Mouse (Mus musculus) MEL (cell line): ENCODE data around the gene Ccnd1. TPM values are rescaled to one million over a fixed set of nuclear protein-coding genes. Genes with fewer than 3 reads are reported as not detected.

Source experiments
- DNase-seq: peaks from one replicate; pipeline ENCODE4 v3.0.0; 2011; ENCODE audit warnings: low read depth, low spot score
- H3K27ac ChIP-seq: 2 replicates; pipeline ENCODE4 v1.5.1; 2012; ENCODE audit warnings: low read depth, mild to moderate bottlenecking, control low read depth, low read length, moderate library complexity; ENCODE audit not compliant: control insufficient read depth
- H3K27me3 ChIP-seq, 2 experiments: fragments of 150-350 bp in 1 of 2; sonication (generic) in 1 of 2; 2 replicates each; pipeline ENCODE4 v1.6.1; 2012; ENCODE audit warnings: low read length in 2 of 2, mild to moderate bottlenecking in 2 of 2, improper control_type of control experiment in 1 of 2, moderate library complexity in 1 of 2; ENCODE audit not compliant: insufficient read depth in 2 of 2, control insufficient read depth in 1 of 2
- H3K36me3 ChIP-seq, 2 experiments: 2 replicates each; pipeline ENCODE4 v1.6.1; 2012 to 2014; ENCODE audit warnings: low read length in 2 of 2, improper control_type of control experiment in 1 of 2, inconsistent platforms in 1 of 2, mild to moderate bottlenecking in 1 of 2; ENCODE audit not compliant: insufficient read depth in 2 of 2, control insufficient read depth in 1 of 2
- H3K4me1 ChIP-seq, 2 experiments: fragments of 150-350 bp in 1 of 2; sonication (generic) in 1 of 2; 2 replicates each; pipeline ENCODE4 v1.6.1; 2012; ENCODE audit warnings: low read length in 2 of 2, improper control_type of control experiment in 1 of 2, mild to moderate bottlenecking in 1 of 2; ENCODE audit not compliant: insufficient read depth in 2 of 2, control insufficient read depth in 1 of 2
- H3K4me3 ChIP-seq, 2 experiments: fragments of 150-350 bp in 1 of 2; sonication (generic) in 1 of 2; 2 replicates each; pipeline ENCODE4 v1.5.1; 2012; ENCODE audit warnings: low read depth in 2 of 2, low read length in 2 of 2, mild to moderate bottlenecking in 2 of 2, moderate library complexity in 2 of 2, control low read depth in 1 of 2, improper control_type of control experiment in 1 of 2; ENCODE audit not compliant: control insufficient read depth in 1 of 2, insufficient read depth in 1 of 2
- H3K79me2 ChIP-seq: 2 replicates; pipeline ENCODE4 v1.6.1; 2012; ENCODE audit warnings: mild to moderate bottlenecking, low read length, moderate library complexity; ENCODE audit not compliant: control insufficient read depth, poor library complexity, insufficient read depth
- H3K9ac ChIP-seq: 2 replicates; pipeline ENCODE4 v1.6.1; 2012; ENCODE audit warnings: low read depth, mild to moderate bottlenecking, control low read depth, low read length, moderate library complexity; ENCODE audit not compliant: control insufficient read depth, poor library complexity, severe bottlenecking
- H3K9me3 ChIP-seq: fragments of 150-350 bp; sonication (generic); replicated peaks from 2 replicates; pipeline ENCODE4 v1.6.1; 2012; ENCODE audit warnings: mild to moderate bottlenecking, low read length, improper control_type of control experiment, moderate library complexity; ENCODE audit not compliant: insufficient read depth
- BHLHE40 ChIP-seq: IDR thresholded peaks from 2 replicates; pipeline ENCODE4 v1.6.1; 2012; ENCODE audit warnings: low read depth, mild to moderate bottlenecking, inconsistent platforms, low read length, improper control_type of control experiment, borderline replicate concordance
- CHD1 ChIP-seq: IDR thresholded peaks from 2 replicates; pipeline ENCODE4 v1.6.1; 2012; ENCODE audit warnings: low read depth, mild to moderate bottlenecking, inconsistent platforms, low read length, improper control_type of control experiment
- CHD2 ChIP-seq: IDR thresholded peaks from 2 replicates; pipeline ENCODE4 v1.6.1; 2011; ENCODE audit warnings: low read length, improper control_type of control experiment
- CTCF ChIP-seq, 3 experiments: IDR thresholded peaks in 2 of 3; conservative IDR thresholded peaks in 1 of 3; 2 replicates each; pipeline ENCODE4 v1.5.1; 2011 to 2012; ENCODE audit warnings: low read length in 3 of 3, low read depth in 2 of 3, mild to moderate bottlenecking in 2 of 3, improper control_type of control experiment in 1 of 3, inconsistent platforms in 1 of 3, mixed read lengths in 1 of 3, moderate library complexity in 1 of 3; ENCODE audit not compliant: control insufficient read depth in 1 of 3, insufficient read depth in 1 of 3, poor library complexity in 1 of 3, severe bottlenecking in 1 of 3
- E2F4 ChIP-seq: IDR thresholded peaks from 2 replicates; pipeline ENCODE4 v1.6.1; 2011; ENCODE audit warnings: low read depth, low read length, improper control_type of control experiment, borderline replicate concordance
- ELF1 ChIP-seq: IDR thresholded peaks from 2 replicates; pipeline ENCODE4 v1.6.1; 2014; ENCODE audit warnings: low read depth, mild to moderate bottlenecking, inconsistent platforms, low read length, improper control_type of control experiment, moderate library complexity
- ETS1 ChIP-seq: IDR thresholded peaks from 2 replicates; pipeline ENCODE4 v1.6.1; 2012; ENCODE audit warnings: low read depth, mild to moderate bottlenecking, inconsistent platforms, low read length, improper control_type of control experiment, moderate library complexity
- GABPA ChIP-seq: IDR thresholded peaks from 2 replicates; pipeline ENCODE4 v1.6.1; 2012; ENCODE audit warnings: low read depth, mild to moderate bottlenecking, inconsistent platforms, low read length, improper control_type of control experiment, moderate library complexity
- GATA1 ChIP-seq: IDR thresholded peaks from 2 replicates; pipeline ENCODE4 v1.6.1; 2011; ENCODE audit warnings: low read depth, low read length, improper control_type of control experiment
- HCFC1 ChIP-seq: IDR thresholded peaks from 2 replicates; pipeline ENCODE4 v1.6.1; 2012; ENCODE audit warnings: low read depth, mild to moderate bottlenecking, inconsistent platforms, low read length, improper control_type of control experiment, moderate library complexity
- JUND ChIP-seq: IDR thresholded peaks from 2 replicates; pipeline ENCODE4 v1.6.1; 2011; ENCODE audit warnings: low read depth, mild to moderate bottlenecking, improper control_type of control experiment, low read length
- MAFK ChIP-seq: IDR thresholded peaks from 2 replicates; pipeline ENCODE4 v1.6.1; 2011; ENCODE audit warnings: low read depth, mild to moderate bottlenecking, low read length, improper control_type of control experiment, borderline replicate concordance
- MAX ChIP-seq: IDR thresholded peaks from 2 replicates; pipeline ENCODE4 v1.6.1; 2011; ENCODE audit warnings: low read length, improper control_type of control experiment
- MAZ ChIP-seq: IDR thresholded peaks from 2 replicates; pipeline ENCODE4 v1.6.1; 2012; ENCODE audit warnings: low read depth, mild to moderate bottlenecking, inconsistent platforms, low read length, improper control_type of control experiment
- MYB ChIP-seq: IDR thresholded peaks from 2 replicates; pipeline ENCODE4 v1.6.1; 2011; ENCODE audit warnings: mild to moderate bottlenecking, low read depth, low read length, improper control_type of control experiment
- MYC ChIP-seq: IDR thresholded peaks from 2 replicates; pipeline ENCODE4 v1.6.1; 2011; ENCODE audit warnings: low read depth, mild to moderate bottlenecking, low read length, improper control_type of control experiment, moderate library complexity
- NELFE ChIP-seq: IDR thresholded peaks from 2 replicates; pipeline ENCODE4 v1.6.1; 2011; ENCODE audit warnings: low read depth, low read length, improper control_type of control experiment
- NRF1 ChIP-seq: IDR thresholded peaks from 2 replicates; pipeline ENCODE4 v1.6.1; 2014; ENCODE audit warnings: low read depth, mild to moderate bottlenecking, inconsistent platforms, low read length, improper control_type of control experiment, moderate library complexity; ENCODE audit not compliant: poor library complexity, insufficient read depth, severe bottlenecking
- POLR2A ChIP-seq, 2 experiments: IDR thresholded peaks; 2 replicates each; pipeline ENCODE4 v1.6.1; 2011 to 2012; ENCODE audit warnings: low read length in 2 of 2, mild to moderate bottlenecking in 2 of 2, control low read depth in 1 of 2, improper control_type of control experiment in 1 of 2, low read depth in 1 of 2, moderate library complexity in 1 of 2; ENCODE audit not compliant: control insufficient read depth in 1 of 2, insufficient read depth in 1 of 2, poor library complexity in 1 of 2
- RCOR1 ChIP-seq: IDR thresholded peaks from 2 replicates; pipeline ENCODE4 v1.6.1; 2012; ENCODE audit warnings: low read depth, mild to moderate bottlenecking, inconsistent platforms, low read length, improper control_type of control experiment
- SMC3 ChIP-seq: IDR thresholded peaks from 2 replicates; pipeline ENCODE4 v1.6.1; 2011; ENCODE audit warnings: low read depth, low read length, improper control_type of control experiment
- TAL1 ChIP-seq: IDR thresholded peaks from 2 replicates; pipeline ENCODE4 v1.6.1; 2012; ENCODE audit warnings: mild to moderate bottlenecking, inconsistent platforms, low read length, moderate library complexity, mixed read lengths
- USF1 ChIP-seq: IDR thresholded peaks from 2 replicates; pipeline ENCODE4 v1.6.1; 2014; ENCODE audit warnings: low read depth, mild to moderate bottlenecking, inconsistent platforms, low read length, improper control_type of control experiment, moderate library complexity
- USF2 ChIP-seq, 2 experiments: IDR thresholded peaks; 2 replicates each; pipeline ENCODE4 v1.6.1; 2011 to 2012; ENCODE audit warnings: improper control_type of control experiment in 2 of 2, low read length in 2 of 2, borderline replicate concordance in 1 of 2, inconsistent platforms in 1 of 2, low read depth in 1 of 2, mild to moderate bottlenecking in 1 of 2; ENCODE audit not compliant: insufficient read depth in 1 of 2
- ZC3H11A ChIP-seq: IDR thresholded peaks from 2 replicates; pipeline ENCODE4 v1.6.1; 2012; ENCODE audit warnings: low read depth, mild to moderate bottlenecking, inconsistent platforms, low read length, improper control_type of control experiment
- ZNF384 ChIP-seq: IDR thresholded peaks from 2 replicates; pipeline ENCODE4 v1.6.1; 2012; ENCODE audit warnings: low read depth, mild to moderate bottlenecking, inconsistent platforms, low read length, improper control_type of control experiment
- polyA plus RNA-seq, 2 experiments: library from polyadenylated mRNA; stranded (reverse) in 1 of 2; unstranded in 1 of 2; fragments of >175 nt in 1 of 2; fragments of >200 nt in 1 of 2; gene quantifications; 2 replicates each; pipeline versions ENCODE4 v1.2.1 to v1.2.4; 2012; ENCODE audit warnings: low replicate concordance in 2 of 2, low read depth in 1 of 2; ENCODE audit not compliant: insufficient read length in 2 of 2, insufficient read depth in 1 of 2, missing spikeins in 1 of 2
- total RNA-seq: library from RNA; depleted of rRNA; stranded (reverse); fragments of 300-350 nt; gene quantifications from 2 replicates; pipeline ENCODE4 v1.2.3, GENCODE M21; 2012

The Ccnd1 gene
- total and polyA plus RNA-seq, 3 experiments, result 0.08 to 0.38 TPM; not detected in 1

GRCm38 (mm10) chr7:144965893-144966292, 26.2 kb upstream of the Ccnd1 start:
- Histone ChIP-seq H3K4me1 (no peaks in the 10 kb centered on the region), H3K27me3 (no peaks in the 10 kb centered on the region)
- TF ChIP-seq CHD2, result no peak
- TF ChIP-seq MYB, result no peak
- no peak for TF ChIP-seq ELF1
- TF ChIP-seq E2F4, result no peak
- no peak for TF ChIP-seq MAZ
- no peak for TF ChIP-seq HCFC1
- no peak for TF ChIP-seq MAX
- no peak for TF ChIP-seq RCOR1
- no peak for TF ChIP-seq ZNF384
- TF ChIP-seq MAFK, result no peak
- no peak for TF ChIP-seq SMC3
- TF ChIP-seq GABPA, result no peak
- no peak for TF ChIP-seq NRF1
- TF ChIP-seq NELFE, result no peak
- no peak for TF ChIP-seq USF1
- TF ChIP-seq, all 39 proteins: peak for 0
- Histone ChIP-seq H3K4me3 (no peak overlapping the region), H3K9me3 (no peaks in the 10 kb centered on the region), H3K9ac (no peak overlapping the region), H3K79me2 (no peaks in the 10 kb centered on the region), H3K36me3 (no peaks in the 10 kb centered on the region), H3K27ac (no peak overlapping the region)
- DNase-seq, result no peak

GRCm38 (mm10) chr7:144964316-144964715, 24.6 kb upstream of the Ccnd1 start:
- TF ChIP-seq CHD1, result no peak
- TF ChIP-seq E2F4, result no peak
- no peak for TF ChIP-seq RCOR1
- no peak for TF ChIP-seq MYB
- TF ChIP-seq USF2 (IDR thresholded peaks at IDR 0.05; ENCODE audit: borderline replicate concordance in 1 of 2, insufficient read depth in 1 of 2, low read depth in 1 of 2, low read length in 2 of 2), result no peak
- no peak for TF ChIP-seq BHLHE40
- TF ChIP-seq GATA1, result no peak
- TF ChIP-seq CTCF (IDR thresholded peaks at IDR 0.05 in 2 of 3, conservative IDR thresholded peaks at IDR 0.05 in 1 of 3; ENCODE audit: control insufficient read depth in 1 of 3, insufficient read depth in 1 of 3, low read depth in 2 of 3, low read length in 3 of 3, poor library complexity in 1 of 3, severe bottlenecking in 1 of 3), result no peak
- TF ChIP-seq JUND, result no peak
- TF ChIP-seq TAL1, result no peak
- TF ChIP-seq GABPA, result no peak
- no peak for TF ChIP-seq MAX
- TF ChIP-seq ETS1, result no peak
- no peak for TF ChIP-seq ZC3H11A
- no peak for TF ChIP-seq MYC
- no peak for TF ChIP-seq POLR2A (IDR thresholded peaks at IDR 0.05; ENCODE audit: control insufficient read depth in 1 of 2, insufficient read depth in 1 of 2, low read depth in 1 of 2, low read length in 2 of 2, poor library complexity in 1 of 2)
- no peak for DNase-seq

More at GRCm38 (mm10) chr7:144964316-144964715, 24.6 kb upstream of the Ccnd1 start:
- no peak overlapping the region for H3K27ac ChIP-seq
- H3K4me3 ChIP-seq, result no peak overlapping the region
- no peak overlapping the region for H3K9ac ChIP-seq
- H3K79me2 ChIP-seq, result no peaks in the 10 kb centered on the region
- H3K36me3 ChIP-seq, result no peaks in the 10 kb centered on the region
- no peaks in the 10 kb centered on the region for H3K4me1 ChIP-seq
- H3K9me3 ChIP-seq, result no peaks in the 10 kb centered on the region
- no peaks in the 10 kb centered on the region for H3K27me3 ChIP-seq
